Mouse (Mus musculus): ENCODE measurements around the gene Igfn1.

The Igfn1 gene

DNA sequence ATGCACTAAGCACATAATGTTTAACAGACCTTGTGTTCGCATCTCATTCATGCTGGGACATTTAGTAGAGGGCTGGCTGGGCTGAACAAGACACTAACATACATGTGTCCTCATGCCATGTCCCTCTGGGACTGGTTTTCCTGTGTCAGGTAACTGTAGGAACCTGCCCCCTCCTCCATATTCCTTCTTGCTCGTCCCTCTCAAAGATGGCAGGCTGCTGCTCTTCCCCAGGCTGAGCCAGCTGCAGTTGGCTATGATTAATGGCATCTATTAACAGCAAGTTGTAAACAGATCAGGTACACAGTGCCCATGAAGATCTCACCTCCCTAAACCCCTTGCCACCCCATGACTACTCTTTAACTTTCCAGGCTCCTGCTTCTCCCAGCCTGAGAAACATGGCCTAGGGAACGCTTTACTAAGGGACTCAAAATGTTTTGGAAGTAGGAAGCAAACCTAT lies at the start of gene Igfn1:
Gene Igfn1 (minus strand): TSS at position 51 of the 457 bp plus-strand sequence.
- no peak for DNase-seq (ENCODE audit: inconsistent ontology term)

DNA sequence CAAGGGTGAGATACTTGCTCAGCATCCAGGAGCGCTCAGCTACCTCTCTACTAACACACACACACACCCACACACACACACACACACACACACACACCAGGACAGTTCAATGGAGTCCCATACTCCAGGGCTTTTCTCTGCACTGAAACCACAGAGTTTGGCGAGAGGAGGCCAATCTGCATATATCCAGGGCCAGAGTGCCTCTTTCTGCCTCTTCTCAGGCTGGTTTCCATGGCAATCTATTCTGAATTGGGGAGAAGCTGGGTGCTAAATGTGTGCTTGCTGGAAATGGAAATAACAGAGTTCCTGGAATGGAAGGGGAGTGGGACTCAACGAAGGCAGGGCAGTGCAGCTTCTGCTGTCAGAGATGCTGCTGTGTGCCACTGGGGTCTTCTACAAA lies 49.6 kb upstream of the Igfn1 start:
- DNase-seq (ENCODE audit: inconsistent ontology term) = no peak

- no peak for DNase-seq (ENCODE audit: inconsistent ontology term)
Measured at GRCm38 (mm10) chr1:136052547-136052946, 46.4 kb upstream of the Igfn1 start, which contains the start of gene Cacna1s. Gene Cacna1s, plus strand, starts transcription at chr1:136052750.

GRCm38 (mm10) chr1:136051465-136051864 lies 45.3 kb upstream of the Igfn1 start:
- DNase-seq (ENCODE audit: inconsistent ontology term) = peak; percentile 80

- no peak for DNase-seq (ENCODE audit: inconsistent ontology term)
Measured at GRCm38 (mm10) chr1:136051013-136051315, 44.8 kb upstream of the Igfn1 start.

DNA sequence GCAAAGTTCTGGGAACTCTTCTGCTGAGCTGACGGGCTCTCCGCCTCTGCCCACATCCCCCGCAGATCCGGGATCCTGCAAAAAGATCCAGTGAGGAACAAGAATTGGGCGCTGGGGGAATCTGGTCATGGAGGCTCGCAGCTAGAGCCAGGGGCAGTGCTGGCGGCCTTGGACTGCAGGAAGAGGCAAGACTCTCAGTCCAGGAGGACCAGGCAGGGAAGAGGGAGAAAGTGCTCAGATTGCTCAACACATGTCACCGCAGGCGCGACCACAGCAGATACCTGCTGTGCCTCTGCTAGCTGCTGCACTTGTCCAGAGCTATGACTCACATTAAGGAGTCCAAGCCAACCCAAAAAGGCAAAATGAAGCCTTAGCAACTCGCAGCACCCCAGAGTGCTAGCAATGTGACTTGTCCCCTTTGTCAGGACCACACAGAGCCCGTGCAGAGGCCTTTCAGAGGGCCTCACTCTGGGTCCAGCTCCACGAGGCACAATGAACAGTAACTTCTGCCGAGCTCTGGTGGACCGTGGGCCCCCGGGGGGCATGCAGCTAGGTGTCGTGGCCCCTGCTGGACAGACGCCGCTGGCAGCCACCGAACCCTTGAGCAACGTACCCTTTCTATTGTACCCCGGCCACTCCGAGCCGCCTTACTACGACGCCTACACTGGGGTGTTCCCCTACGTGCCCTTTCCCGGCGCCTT lies 44.3 kb upstream of the Igfn1 start, which contains the start of gene Ascl5:
Gene Ascl5 (plus strand): TSS at position 493 of the 701 bp plus-strand sequence.
- DNase-seq (ENCODE audit: inconsistent ontology term) = peak; percentile 70

DNA sequence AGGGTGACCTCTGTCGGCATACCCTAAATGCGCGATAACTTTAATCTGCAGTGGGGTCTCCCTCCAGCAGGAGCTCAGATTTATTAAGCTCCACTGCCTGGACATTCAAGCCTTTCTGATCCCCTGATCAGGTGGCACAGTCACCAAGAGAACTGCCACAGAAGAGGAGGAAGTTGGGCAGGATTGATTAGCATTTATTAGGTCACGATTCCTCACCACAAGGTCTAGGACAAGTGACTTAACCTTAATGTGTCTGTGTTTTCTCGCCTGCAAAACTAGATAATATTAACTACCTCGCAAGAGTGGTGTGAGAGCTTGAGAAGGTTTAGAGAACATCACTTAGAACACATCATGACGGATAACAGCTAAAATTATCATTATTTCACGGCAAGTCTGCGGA lies 41.8 kb upstream of the Igfn1 start:
- no peak for DNase-seq (ENCODE audit: inconsistent ontology term)

DNA sequence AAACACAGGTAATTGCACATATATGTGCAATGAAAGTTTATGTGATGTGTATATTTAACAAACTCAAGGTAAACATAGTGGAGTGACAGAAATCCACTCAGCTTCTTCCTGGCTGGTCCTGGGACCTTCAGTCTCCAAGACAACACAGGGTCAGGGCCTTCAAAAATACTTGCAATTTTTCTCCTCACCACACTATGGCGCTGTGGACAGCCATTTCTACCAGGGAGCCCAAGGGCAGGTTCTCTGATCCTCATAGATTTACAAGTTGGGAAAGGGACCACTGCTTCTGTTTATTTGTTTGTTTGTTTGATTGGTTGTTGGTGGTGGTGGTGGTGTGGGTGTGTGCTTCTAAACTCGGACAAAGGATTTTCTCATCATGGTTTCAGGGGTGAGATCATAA lies 41.3 kb upstream of the Igfn1 start:
- DNase-seq (ENCODE audit: inconsistent ontology term) = no peak

- DNase-seq (ENCODE audit: inconsistent ontology term) = peak; percentile 23
Measured at GRCm38 (mm10) chr1:136045774-136046173, 39.6 kb upstream of the Igfn1 start.

GRCm38 (mm10) chr1:136040874-136041273 lies 34.7 kb upstream of the Igfn1 start:
- no peak for DNase-seq (ENCODE audit: inconsistent ontology term)

DNA sequence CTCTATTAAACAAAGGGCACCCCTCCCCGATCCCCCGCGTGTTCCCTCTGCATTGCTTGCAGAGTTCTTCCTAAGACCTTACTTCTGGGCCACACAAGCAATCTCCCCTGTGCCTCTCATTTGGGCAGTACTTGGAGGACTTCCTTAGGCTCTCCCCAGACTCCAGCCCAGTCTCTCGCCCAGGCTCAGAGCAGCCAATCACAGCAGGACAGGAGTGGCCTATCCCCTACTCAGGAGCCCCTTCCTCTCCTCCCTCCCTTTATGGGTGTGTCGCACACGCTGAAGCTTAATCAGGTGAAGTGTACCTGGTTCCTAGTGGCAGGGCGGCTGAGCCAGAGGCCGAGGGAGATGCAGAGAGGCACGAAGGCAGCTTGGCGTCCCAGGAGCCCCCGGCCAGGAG lies 34.3 kb upstream of the Igfn1 start:
- no peak for DNase-seq (ENCODE audit: inconsistent ontology term)

DNA sequence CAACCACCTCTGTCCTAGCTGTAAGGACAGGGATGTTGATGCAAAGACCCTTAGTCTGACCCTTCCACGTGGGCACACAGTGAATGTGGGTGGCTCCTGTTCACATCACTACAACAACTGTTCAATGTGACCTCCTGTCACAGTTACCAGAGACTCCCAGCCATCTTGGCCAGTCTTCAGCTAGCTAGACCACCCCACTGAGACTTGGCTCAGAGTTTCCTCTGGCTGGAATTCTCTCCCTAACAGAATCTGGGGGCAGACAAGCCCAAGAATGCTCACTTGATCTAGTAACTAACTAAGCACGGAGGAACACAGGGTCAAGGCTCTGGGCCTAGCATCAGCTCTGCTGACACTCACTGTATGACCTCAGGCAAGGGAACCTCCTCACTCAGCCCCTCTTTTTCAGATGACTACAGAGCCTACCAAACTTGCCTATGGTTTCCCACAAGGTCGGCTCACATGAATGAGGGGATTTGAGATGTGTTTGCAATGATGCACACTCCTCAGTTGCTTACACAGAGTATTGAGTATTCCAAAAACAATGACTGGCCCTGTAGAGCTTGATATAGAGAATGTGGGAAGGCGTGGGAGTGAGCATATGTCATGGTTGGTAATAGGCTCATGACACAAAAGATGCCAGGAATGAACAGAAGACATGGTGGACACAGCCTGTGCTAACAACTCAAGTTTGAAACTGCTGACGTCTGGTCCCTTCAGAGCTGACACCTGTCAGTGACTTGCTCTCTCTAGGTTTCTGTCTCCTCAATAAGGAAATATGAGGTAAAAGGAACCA lies 32.8 kb upstream of the Igfn1 start:
- DNase-seq (ENCODE audit: inconsistent ontology term) = peak; percentile 16

- DNase-seq (ENCODE audit: inconsistent ontology term) = no peak
Measured at GRCm38 (mm10) chr1:136032961-136033360, 26.8 kb upstream of the Igfn1 start.

DNA sequence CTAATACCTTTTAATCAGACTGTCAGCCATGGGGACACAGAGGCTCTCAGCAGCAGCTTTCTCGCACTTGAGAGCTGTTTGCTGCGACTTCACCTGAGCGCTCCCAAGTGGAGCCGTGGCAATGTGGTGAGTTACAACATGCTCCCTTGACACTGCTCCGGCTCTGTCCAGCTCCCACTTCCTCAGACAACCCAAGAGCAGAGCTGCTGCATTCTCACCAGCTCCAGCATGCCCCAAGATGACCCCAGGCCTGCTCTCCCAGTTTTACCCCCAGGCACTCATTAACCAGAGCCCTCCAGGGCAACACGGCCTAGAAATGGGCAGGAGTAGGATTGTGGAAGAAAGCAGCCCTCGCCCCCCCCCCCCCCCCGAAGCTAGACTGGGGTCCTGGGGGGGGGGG lies 25.6 kb upstream of the Igfn1 start:
- no peak for DNase-seq (ENCODE audit: inconsistent ontology term)

DNA sequence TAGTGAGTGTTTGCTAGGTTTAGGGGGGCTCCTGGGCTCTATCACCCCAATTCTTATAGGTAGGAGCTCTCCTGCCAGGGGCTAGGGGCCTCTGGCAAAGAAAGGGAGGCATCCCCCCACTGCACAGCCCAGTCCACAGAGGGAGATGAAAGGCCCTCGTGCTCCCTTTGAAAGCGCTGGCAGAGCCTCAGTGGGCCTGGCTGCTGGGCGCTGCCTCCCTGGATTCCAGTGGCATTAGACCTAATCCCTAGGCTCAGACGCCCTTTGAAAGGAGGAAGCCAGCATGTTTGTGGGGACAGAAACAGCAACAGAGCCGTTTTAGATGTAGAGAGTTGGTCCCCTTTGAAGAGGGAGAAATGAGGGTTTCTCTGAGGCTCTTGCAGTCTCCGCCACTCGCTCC lies 24.1 kb upstream of the Igfn1 start:
- DNase-seq (ENCODE audit: inconsistent ontology term) = no peak

GRCm38 (mm10) chr1:136018390-136019189 lies 12.4 kb upstream of the Igfn1 start:
- peak; percentile 43 for DNase-seq (ENCODE audit: inconsistent ontology term)

DNA sequence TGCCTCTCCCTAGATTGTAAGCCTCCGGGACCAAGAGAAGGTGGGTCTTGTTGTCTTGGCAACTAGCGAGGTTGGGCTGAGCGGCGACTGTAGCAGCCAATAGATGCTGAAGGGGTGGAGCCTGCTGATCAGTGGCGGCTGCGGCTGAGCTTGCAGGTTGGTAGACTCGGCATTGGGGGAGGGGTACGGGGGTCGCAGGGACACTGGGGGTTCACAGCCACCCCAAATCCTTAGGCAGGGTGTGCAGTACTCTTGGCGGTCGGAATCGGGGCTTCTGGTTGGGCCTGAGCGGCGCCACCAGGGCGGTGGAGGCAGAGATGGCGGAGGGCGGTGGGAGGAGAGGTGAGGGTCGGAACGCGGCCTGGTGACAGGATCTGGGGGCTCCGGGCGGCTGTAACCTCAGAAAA lies 11.8 kb upstream of the Igfn1 start:
- DNase-seq (ENCODE audit: inconsistent ontology term) = peak; percentile 89

- no peak for DNase-seq (ENCODE audit: inconsistent ontology term)
Measured at GRCm38 (mm10) chr1:136017307-136017706, 11.2 kb upstream of the Igfn1 start.

GRCm38 (mm10) chr1:136014796-136015502 lies 8.8 kb upstream of the Igfn1 start:
- DNase-seq (ENCODE audit: inconsistent ontology term) = no peak

- no peak for DNase-seq (ENCODE audit: inconsistent ontology term)
Measured at GRCm38 (mm10) chr1:136013513-136013912, 7.4 kb upstream of the Igfn1 start.

DNA sequence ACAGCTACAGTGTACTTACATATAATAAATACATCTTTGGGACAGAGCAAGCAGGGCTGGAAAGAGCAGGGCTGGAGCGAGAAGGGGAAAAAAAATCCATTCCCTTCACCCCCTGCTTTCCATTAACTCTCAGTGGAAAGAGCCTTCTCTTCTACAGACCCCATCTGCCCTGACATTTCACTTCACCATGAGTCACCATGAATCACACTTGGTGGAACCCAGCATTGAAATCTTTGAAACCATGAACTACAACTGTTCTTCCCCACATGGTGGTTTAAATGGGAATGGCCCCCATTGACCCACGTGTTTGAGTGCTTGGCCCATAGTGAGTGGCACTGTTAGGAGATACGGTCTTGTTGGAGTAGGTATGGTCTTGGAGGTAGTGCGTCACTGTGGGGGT lies 4.1 kb upstream of the Igfn1 start:
- DNase-seq (ENCODE audit: inconsistent ontology term) = no peak

DNA sequence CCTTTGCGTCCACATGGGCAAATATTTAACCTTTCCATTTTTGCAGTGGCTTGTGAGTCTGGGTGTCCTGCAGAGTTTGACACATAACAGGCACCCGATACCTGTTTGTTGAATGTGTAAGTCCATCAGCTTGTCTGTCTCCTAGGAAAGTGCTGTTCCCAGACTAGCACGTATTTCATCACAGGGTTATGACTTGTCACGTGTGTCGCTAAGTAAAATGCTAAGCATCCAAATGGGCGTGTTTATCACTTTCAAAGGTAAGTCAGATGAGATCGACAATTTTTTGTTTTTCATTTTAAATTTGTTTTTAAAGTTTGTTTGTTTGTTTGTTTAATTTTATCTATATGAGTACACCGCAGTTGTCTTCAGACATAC lies 2.0 kb upstream of the Igfn1 start:
- no peak for DNase-seq (ENCODE audit: inconsistent ontology term)
